Mouse (Mus musculus): ENCODE measurements around the gene Ccdc69. TPM values are rescaled to one million over a fixed set of nuclear protein-coding genes. Genes with fewer than 3 reads are reported as not detected.

The Ccdc69 gene
- polyA plus RNA-seq, 1 experiment from 2014 or later = 1.4 TPM

- peaks cover 14% of the 10 kb centered on the region for H3K36me3 ChIP-seq (ENCODE audit: insufficient read depth, low read length)
- no peak for ATAC-seq
- H3K4me1 ChIP-seq (ENCODE audit: insufficient read depth, low read depth, low read length) = peaks cover 53% of the 10 kb centered on the region
- no peak for TF ChIP-seq CTCF (IDR thresholded peaks at IDR 0.05)
- H3K4me3 ChIP-seq (ENCODE audit: low read depth, low read length) = no peak overlapping the region
- no peaks in the 10 kb centered on the region for H3K27me3 ChIP-seq (replicated peaks; ENCODE audit: insufficient read depth, low read length)
- H3K27ac ChIP-seq (ENCODE audit: low read length) = peak overlapping the region; percentile 89
- no peaks in the 10 kb centered on the region for H3K9me3 ChIP-seq (ENCODE audit: low read length)
- no peak overlapping the region for H3K4me2 ChIP-seq (replicated peaks; ENCODE audit: low read depth, low read length)
- 0 out of 2 replicates have a peak overlapping the region, but pooled peaks have one; percentile 0 for H3K9ac ChIP-seq (replicated peaks; ENCODE audit: low read depth)
- no peak for DNase-seq (ENCODE audit: low spot score)
These were observed 56.5 kb downstream of the Ccdc69 start for GRCm38 (mm10) chr11:55021458-55021857.

GRCm38 (mm10) chr11:55019711-55020110 lies 58.2 kb downstream of the Ccdc69 start:
- TF ChIP-seq EP300 (IDR thresholded peaks at IDR 0.05) (0 out of 2 replicates have a peak, but pooled peaks have one; percentile 14), CTCF (IDR thresholded peaks at IDR 0.05) (no peak)
- H3K4me3 ChIP-seq (ENCODE audit: low read depth, low read length) = no peak overlapping the region
- H3K27ac ChIP-seq (ENCODE audit: low read length) = peak overlapping the region; percentile 89; the same call in 1 of the 2 replicates
- H3K4me1 ChIP-seq (ENCODE audit: insufficient read depth, low read depth, low read length) = peaks cover 46% of the 10 kb centered on the region
- H3K9me3 ChIP-seq (ENCODE audit: low read length) = no peaks in the 10 kb centered on the region
- H3K9ac ChIP-seq (replicated peaks; ENCODE audit: low read depth) = no peak overlapping the region
- 72% methylated on average over 2 of the region's 2 CpGs for whole genome bisulfite sequencing
- no peak overlapping the region for H3K4me2 ChIP-seq (replicated peaks; ENCODE audit: low read depth, low read length)
- ATAC-seq (no peak), DNase-seq (ENCODE audit: low spot score) (peak; percentile 54)
- peaks cover 14% of the 10 kb centered on the region for H3K36me3 ChIP-seq (ENCODE audit: insufficient read depth, low read length)
- H3K27me3 ChIP-seq (replicated peaks; ENCODE audit: insufficient read depth, low read length) = no peaks in the 10 kb centered on the region

GRCm38 (mm10) chr11:55018034-55018433 lies 59.9 kb downstream of the Ccdc69 start:
- Histone ChIP-seq H3K27me3 (replicated peaks; ENCODE audit: insufficient read depth, low read length) (no peaks in the 10 kb centered on the region), H3K9ac (replicated peaks; ENCODE audit: low read depth) (no peak overlapping the region), H3K27ac (ENCODE audit: low read length) (peak overlapping the region; percentile 40), H3K36me3 (ENCODE audit: insufficient read depth, low read length) (peaks cover 14% of the 10 kb centered on the region), H3K4me1 (ENCODE audit: insufficient read depth, low read depth, low read length) (peaks cover 34% of the 10 kb centered on the region), H3K9me3 (ENCODE audit: low read length) (no peaks in the 10 kb centered on the region), H3K4me2 (replicated peaks; ENCODE audit: low read depth, low read length) (no peak overlapping the region), H3K4me3 (ENCODE audit: low read depth, low read length) (no peak overlapping the region)
- TF ChIP-seq CTCF (IDR thresholded peaks at IDR 0.05) (no peak), EP300 (IDR thresholded peaks at IDR 0.05) (peak; percentile 43; the same call in 1 of the 2 replicates)
- ATAC-seq = peak; percentile 19
- WGBS = 56% methylated on average over 6 of the region's 6 CpGs
- peak; percentile 82 for DNase-seq (ENCODE audit: low spot score)

GRCm38 (mm10) chr11:55017201-55017600 lies 60.7 kb downstream of the Ccdc69 start:
- no peak for TF ChIP-seq CTCF (IDR thresholded peaks at IDR 0.05)
- TF ChIP-seq EP300 (IDR thresholded peaks at IDR 0.05) = no peak
- H3K9ac ChIP-seq (replicated peaks; ENCODE audit: low read depth) = no peak overlapping the region
- no peak overlapping the region for H3K27ac ChIP-seq (ENCODE audit: low read length)
- H3K4me1 ChIP-seq (ENCODE audit: insufficient read depth, low read depth, low read length) = peaks cover 28% of the 10 kb centered on the region
- DNase-seq (ENCODE audit: low spot score) (no peak), ATAC-seq (no peak)
- H3K4me2 ChIP-seq (replicated peaks; ENCODE audit: low read depth, low read length) = no peak overlapping the region
- no peak overlapping the region for H3K4me3 ChIP-seq (ENCODE audit: low read depth, low read length)
- WGBS = 88% methylated on average over 2 of the region's 2 CpGs
- H3K9me3 ChIP-seq (ENCODE audit: low read length) = no peaks in the 10 kb centered on the region
- H3K27me3 ChIP-seq (replicated peaks; ENCODE audit: insufficient read depth, low read length) = no peaks in the 10 kb centered on the region
- H3K36me3 ChIP-seq (ENCODE audit: insufficient read depth, low read length) = peaks cover 14% of the 10 kb centered on the region

GRCm38 (mm10) chr11:55016758-55017157 lies 61.2 kb downstream of the Ccdc69 start:
- Histone ChIP-seq H3K27me3 (replicated peaks; ENCODE audit: insufficient read depth, low read length) (no peaks in the 10 kb centered on the region), H3K4me3 (ENCODE audit: low read depth, low read length) (no peak overlapping the region), H3K4me2 (replicated peaks; ENCODE audit: low read depth, low read length) (no peak overlapping the region), H3K4me1 (ENCODE audit: insufficient read depth, low read depth, low read length) (peaks cover 24% of the 10 kb centered on the region), H3K27ac (ENCODE audit: low read length) (no peak overlapping the region), H3K9me3 (ENCODE audit: low read length) (no peaks in the 10 kb centered on the region), H3K36me3 (ENCODE audit: insufficient read depth, low read length) (peaks cover 14% of the 10 kb centered on the region), H3K9ac (replicated peaks; ENCODE audit: low read depth) (no peak overlapping the region)
- no peak for ATAC-seq
- 96% methylated on average over 1 of the region's 1 CpGs for WGBS
- DNase-seq (ENCODE audit: low spot score) = no peak
- no peak for TF ChIP-seq CTCF (IDR thresholded peaks at IDR 0.05)
- no peak for TF ChIP-seq EP300 (IDR thresholded peaks at IDR 0.05)

- no peaks in the 10 kb centered on the region for H3K9me3 ChIP-seq (ENCODE audit: low read length)
- no peak overlapping the region for H3K9ac ChIP-seq (replicated peaks; ENCODE audit: low read depth)
- H3K4me2 ChIP-seq (replicated peaks; ENCODE audit: low read depth, low read length) = no peak overlapping the region
- H3K27ac ChIP-seq (ENCODE audit: low read length) = no peak overlapping the region
- 54% methylated on average over 9 of the region's 9 CpGs for WGBS
- peaks cover 15% of the 10 kb centered on the region for H3K4me1 ChIP-seq (ENCODE audit: insufficient read depth, low read depth, low read length)
- DNase-seq (ENCODE audit: low spot score) (peak; percentile 67), ATAC-seq (peak; percentile 23; the same call in 1 of the 2 replicates)
- H3K4me3 ChIP-seq (ENCODE audit: low read depth, low read length) = no peak overlapping the region
- TF ChIP-seq EP300 (IDR thresholded peaks at IDR 0.05) (no peak), CTCF (IDR thresholded peaks at IDR 0.05) (no peak)
- H3K36me3 ChIP-seq (ENCODE audit: insufficient read depth, low read length) = peaks cover 23% of the 10 kb centered on the region
- H3K27me3 ChIP-seq (replicated peaks; ENCODE audit: insufficient read depth, low read length) = no peaks in the 10 kb centered on the region
These were observed 62.1 kb downstream of the Ccdc69 start for GRCm38 (mm10) chr11:55015831-55016241.

- Histone ChIP-seq H3K27ac (ENCODE audit: low read length) (no peak overlapping the region), H3K27me3 (replicated peaks; ENCODE audit: insufficient read depth, low read length) (no peaks in the 10 kb centered on the region), H3K4me1 (ENCODE audit: insufficient read depth, low read depth, low read length) (peaks cover 15% of the 10 kb centered on the region), H3K9ac (replicated peaks; ENCODE audit: low read depth) (no peak overlapping the region), H3K36me3 (ENCODE audit: insufficient read depth, low read length) (peaks cover 23% of the 10 kb centered on the region), H3K9me3 (ENCODE audit: low read length) (no peaks in the 10 kb centered on the region), H3K4me3 (ENCODE audit: low read depth, low read length) (no peak overlapping the region), H3K4me2 (replicated peaks; ENCODE audit: low read depth, low read length) (no peak overlapping the region)
- TF ChIP-seq CTCF (IDR thresholded peaks at IDR 0.05) (no peak), EP300 (IDR thresholded peaks at IDR 0.05) (no peak)
- 53% methylated on average over 3 of the region's 3 CpGs for WGBS
- ATAC-seq (no peak), DNase-seq (ENCODE audit: low spot score) (no peak)
These were observed 62.7 kb downstream of the Ccdc69 start for GRCm38 (mm10) chr11:55015264-55015663.

All from lung, postnatal 0 days (tissue).